Mouse (Mus musculus) liver, postnatal 0 days (tissue): ENCODE measurements around the gene Gpc6.

Experiments used
- CTCF ChIP-seq: sonication (generic); IDR thresholded peaks from 2 replicates; pipeline ENCODE4 v1.5.1; 2016; ENCODE audit warnings: antibody characterized with exemption, low read depth
- EP300 ChIP-seq: IDR thresholded peaks from 2 replicates; pipeline ENCODE4 v1.6.1; 2016; ENCODE audit warnings: antibody characterized with exemption, low read depth, mild to moderate bottlenecking

GRCm38 (mm10) chr14:117055134-117055533, 130.0 kb downstream of the Gpc6 start:
- no peak for TF ChIP-seq CTCF
- no peak for TF ChIP-seq EP300
